Mouse (Mus musculus) intestine, embryonic 15.5 days (tissue): Measurements from ENCODE around the gene Klf13. TPM values are rescaled to one million over a fixed set of nuclear protein-coding genes. Genes with fewer than 3 reads are reported as not detected.
A peak's percentile ranks its signal among the peaks of the same experiment; 100 is the strongest.

ENCODE experiments used
- ATAC-seq: fragments of 200-750 bp; cut with Nextera tagmentation; 2 replicates; pipeline ENCODE4 v1.8.0; 2017; ENCODE audit warnings: moderate TSS enrichment, moderate library complexity
- H3K27ac ChIP-seq: fragments of 300-500 bp; sonication (generic); 2 replicates; pipeline ENCODE4 v1.5.1; 2015; ENCODE audit warnings: mild to moderate bottlenecking, inconsistent platforms
- H3K27me3 ChIP-seq: fragments of 300-500 bp; sonication (generic); replicated peaks from 2 replicates; pipeline ENCODE4 v1.6.1; 2015; ENCODE audit warnings: inconsistent platforms
- H3K36me3 ChIP-seq: fragments of 300-500 bp; sonication (generic); 2 replicates; pipeline ENCODE4 v1.6.1; 2015; ENCODE audit warnings: inconsistent platforms
- H3K4me1 ChIP-seq: fragments of 300-500 bp; sonication (generic); replicated peaks from 2 replicates; pipeline ENCODE4 v1.6.1; 2015; ENCODE audit warnings: inconsistent platforms
- H3K4me2 ChIP-seq: fragments of 300-500 bp; sonication (generic); replicated peaks from 2 replicates; pipeline ENCODE4 v1.6.1; 2015; ENCODE audit warnings: mild to moderate bottlenecking, inconsistent platforms
- H3K4me3 ChIP-seq: fragments of 300-500 bp; sonication (generic); replicated peaks from 2 replicates; pipeline ENCODE4 v1.5.1; 2015; ENCODE audit warnings: inconsistent platforms
- H3K9ac ChIP-seq: fragments of 300-500 bp; sonication (generic); 2 replicates; pipeline ENCODE4 v1.6.1; 2015; ENCODE audit warnings: inconsistent platforms
- H3K9me3 ChIP-seq: fragments of 300-500 bp; sonication (generic); 2 replicates; pipeline ENCODE4 v1.6.1; 2016; ENCODE audit warnings: inconsistent platforms
- WGBS: fragments of 180-500 bp; shearing (Covaris S2); methylation state at CpG from one replicate; pipeline ENCODE4 v1.1.7; 2015; 5-methylcytosine and 5-hydroxymethylcytosine counted together
- polyA plus RNA-seq: library from polyadenylated mRNA; unstranded; fragments of >200 nt; fragmentation: Nextera tagmentation; extraction: Ambion mirVana; gene quantifications from 2 replicates; pipeline ENCODE4 v1.2.1, GENCODE M21; 2015

Klf13 gene
- polyA plus RNA-seq, 1 experiment from 2014 or later = 26.7 TPM

DNA sequence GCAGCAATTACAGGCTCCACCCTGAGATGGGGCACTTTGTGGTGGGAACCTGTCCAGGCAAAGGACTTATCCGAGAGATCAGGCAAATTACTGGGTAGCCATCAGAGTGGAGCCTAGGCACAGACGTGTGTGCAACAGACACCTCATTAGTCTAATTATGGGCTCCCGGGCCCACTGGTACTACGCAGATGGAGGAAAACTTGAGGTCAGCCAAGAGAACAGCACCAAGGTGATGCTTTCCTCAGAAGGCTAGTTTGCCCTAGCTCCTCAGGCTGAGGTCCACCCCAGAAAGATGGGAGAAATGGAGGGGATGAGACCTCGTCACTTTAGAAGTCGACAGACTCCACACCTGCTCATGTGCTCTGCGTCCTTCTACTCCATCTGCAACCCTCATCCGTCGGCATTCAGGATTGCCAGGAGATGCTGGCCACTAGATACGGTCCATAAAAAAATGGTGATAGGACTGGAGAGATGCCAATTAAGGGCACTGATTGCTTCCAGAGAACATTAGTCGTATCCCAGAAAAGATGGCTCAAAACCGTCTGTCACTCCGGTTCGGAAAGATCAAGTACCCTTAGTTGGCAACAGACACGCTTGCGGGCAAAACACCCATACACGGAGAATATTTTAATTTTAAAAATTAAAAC, 80.8 kb downstream of the Klf13 start:
- 85% methylated on average over 17 of the region's 17 CpGs for WGBS
- no peak overlapping the region for H3K4me3 ChIP-seq
- H3K36me3 ChIP-seq = no peaks in the 10 kb centered on the region
- no peak overlapping the region for H3K9ac ChIP-seq
- no peaks in the 10 kb centered on the region for H3K4me1 ChIP-seq
- no peaks in the 10 kb centered on the region for H3K27me3 ChIP-seq
- H3K9me3 ChIP-seq = no peaks in the 10 kb centered on the region
- no peak overlapping the region for H3K27ac ChIP-seq
- ATAC-seq = no peak
- no peak overlapping the region for H3K4me2 ChIP-seq

DNA sequence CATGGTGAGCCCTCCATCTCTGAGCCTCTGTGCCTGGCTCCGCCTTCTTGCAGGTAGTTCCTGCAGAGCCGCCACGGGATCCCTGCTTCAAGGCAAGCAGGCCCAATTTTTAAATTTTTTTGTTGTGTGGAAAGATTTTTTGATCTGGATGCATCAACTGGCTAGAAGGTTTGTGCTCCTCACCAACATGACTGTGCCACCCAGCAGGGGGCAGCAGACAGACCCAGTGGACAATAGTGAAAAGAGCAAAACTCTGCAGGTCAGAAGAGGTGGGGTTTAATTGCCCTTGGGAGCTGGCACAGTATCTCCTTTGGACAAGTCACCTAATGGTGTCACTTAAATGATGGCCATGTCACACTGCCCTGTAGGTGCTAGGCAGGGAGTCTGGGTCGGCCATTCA, 83.4 kb downstream of the Klf13 start:
- ATAC-seq = no peak

DNA sequence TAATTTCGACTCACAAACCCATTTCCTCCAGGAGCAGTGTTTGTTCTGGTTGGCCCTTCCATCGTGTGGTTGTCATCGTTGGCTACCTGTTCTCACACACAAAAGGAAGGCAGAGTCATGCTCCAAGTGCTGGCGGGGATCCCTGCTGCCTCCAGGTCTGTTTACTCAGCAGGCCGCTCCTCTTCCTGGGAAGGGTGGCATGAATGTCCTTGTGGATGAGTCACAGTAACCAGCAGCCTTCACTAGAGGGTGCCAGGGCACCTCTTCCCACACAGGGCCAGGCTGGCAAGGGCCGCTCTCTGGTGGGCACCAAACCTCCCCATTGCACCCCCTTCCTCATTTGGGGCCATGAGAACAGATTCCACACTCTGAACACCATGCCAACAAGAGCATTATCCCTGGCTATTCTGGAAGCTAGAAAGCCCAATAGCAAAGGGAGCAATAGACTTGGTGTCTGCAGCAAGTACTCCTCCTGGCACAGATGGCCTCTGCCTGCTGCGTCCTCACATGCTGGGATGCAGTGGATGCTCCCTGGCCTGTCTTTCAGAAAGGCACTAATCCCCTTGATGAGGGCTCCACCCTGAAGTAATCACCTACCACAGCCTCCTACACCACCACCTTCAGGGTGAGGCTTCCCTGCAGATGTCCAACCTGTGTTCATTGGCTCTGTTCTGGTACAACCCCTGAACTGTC, 86.7 kb downstream of the Klf13 start:
- Histone ChIP-seq H3K4me3 (no peak overlapping the region), H3K9me3 (no peaks in the 10 kb centered on the region), H3K4me2 (no peak overlapping the region), H3K36me3 (no peaks in the 10 kb centered on the region), H3K27me3 (no peaks in the 10 kb centered on the region), H3K4me1 (no peaks in the 10 kb centered on the region), H3K27ac (no peak overlapping the region), H3K9ac (no peak overlapping the region)
- WGBS = 46% methylated on average over 7 of the region's 7 CpGs
- peak; percentile 80 for ATAC-seq

More for the DNA sequence above, 83.4 kb downstream of the Klf13 start:
- Histone ChIP-seq H3K9me3 (no peaks in the 10 kb centered on the region), H3K36me3 (no peaks in the 10 kb centered on the region), H3K9ac (no peak overlapping the region), H3K27me3 (no peaks in the 10 kb centered on the region), H3K4me2 (no peak overlapping the region), H3K27ac (no peak overlapping the region), H3K4me3 (no peak overlapping the region), H3K4me1 (no peaks in the 10 kb centered on the region)
- 62% methylated on average over 4 of the region's 4 CpGs for WGBS

Other genes starting within 250 kb of the Klf13 start
- not detected in 2 replicates for gene E030018B13Rik, start 22.1 kb downstream of the Klf13 start, polyA plus RNA-seq
- gene Trpm1, start 214.9 kb upstream of the Klf13 start, polyA plus RNA-seq = not detected in 2 replicates